Mouse (Mus musculus) heart, embryonic 10.5 days (tissue): ENCODE results near the gene Asphd1. TPM values are rescaled to one million over a fixed set of nuclear protein-coding genes. Genes with fewer than 3 reads are reported as not detected.

Experiments
- DNase-seq: peaks from one replicate; pipeline ENCODE4 v3.0.0-alpha.2; 2017; ENCODE audit warnings: low spot score
- H3K27ac ChIP-seq: fragments of 300-500 bp; sonication (generic); 2 replicates; pipeline ENCODE4 v1.5.1; 2016; ENCODE audit warnings: mild to moderate bottlenecking
- H3K27me3 ChIP-seq: fragments of 300-500 bp; sonication (generic); 2 replicates; pipeline ENCODE4 v1.6.1; 2016; ENCODE audit warnings: mild to moderate bottlenecking; ENCODE audit not compliant: poor library complexity, insufficient read depth, severe bottlenecking
- H3K36me3 ChIP-seq: fragments of 300-500 bp; sonication (generic); 2 replicates; pipeline ENCODE4 v1.6.1; 2016; ENCODE audit warnings: mild to moderate bottlenecking, moderate library complexity
- H3K4me1 ChIP-seq: fragments of 300-500 bp; sonication (generic); 2 replicates; pipeline ENCODE4 v1.6.1; 2016; ENCODE audit warnings: mild to moderate bottlenecking
- H3K4me3 ChIP-seq: fragments of 300-500 bp; sonication (generic); 2 replicates; pipeline ENCODE4 v1.5.1; 2016; ENCODE audit warnings: mild to moderate bottlenecking, moderate library complexity
- H3K9me3 ChIP-seq: fragments of 300-500 bp; sonication (generic); 2 replicates; pipeline ENCODE4 v1.6.1; 2016; ENCODE audit warnings: mild to moderate bottlenecking, moderate library complexity
- WGBS: fragments of 180-500 bp; shearing (Covaris S2); methylation state at CpG from one replicate; pipeline ENCODE4 v1.1.7; 2016; 5-methylcytosine and 5-hydroxymethylcytosine counted together
- polyA plus RNA-seq: library from polyadenylated mRNA; unstranded; fragments of >200 nt; fragmentation: Nextera tagmentation; extraction: Ambion mirVana; gene quantifications from 2 replicates; pipeline ENCODE4 v1.2.1, GENCODE M21; 2016

Asphd1 gene
- polyA plus RNA-seq, 1 experiment from 2014 or later, result not detected

- Histone ChIP-seq H3K9me3 (no peaks in the 10 kb centered on the region), H3K27ac (peak overlapping the region; percentile 96), H3K27me3 (no peaks in the 10 kb centered on the region), H3K4me3 (peak overlapping the region; percentile 91), H3K36me3 (peaks cover 29% of the 10 kb centered on the region), H3K4me1 (peaks cover 16% of the 10 kb centered on the region)
- WGBS, result 7% methylated on average over 8 of the region's 8 CpGs
- DNase-seq, result no peak
Observed at GRCm38 (mm10) chr7:126975493-126975892, 26.1 kb upstream of the Asphd1 start.

- Histone ChIP-seq H3K9me3 (no peaks in the 10 kb centered on the region), H3K4me3 (no peak overlapping the region), H3K36me3 (no peaks in the 10 kb centered on the region), H3K27me3 (peaks cover 24% of the 10 kb centered on the region), H3K4me1 (peaks cover 11% of the 10 kb centered on the region; the same call in 1 of the 2 replicates), H3K27ac (no peak overlapping the region)
- DNase-seq, result no peak
- 53% methylated on average over 6 of the region's 6 CpGs for WGBS
Observed at GRCm38 (mm10) chr7:126967361-126967760, 18.0 kb upstream of the Asphd1 start.

- no peak overlapping the region for H3K27ac ChIP-seq
- 72% methylated on average over 3 of the region's 3 CpGs for WGBS
- H3K9me3 ChIP-seq, result no peaks in the 10 kb centered on the region
- no peak for DNase-seq
- H3K4me1 ChIP-seq, result peaks cover 11% of the 10 kb centered on the region; the same call in 1 of the 2 replicates
- H3K36me3 ChIP-seq, result no peaks in the 10 kb centered on the region
- peaks cover 42% of the 10 kb centered on the region for H3K27me3 ChIP-seq
- H3K4me3 ChIP-seq, result no peak overlapping the region
Observed at GRCm38 (mm10) chr7:126965568-126965967, 16.2 kb upstream of the Asphd1 start.

GRCm38 (mm10) chr7:126963548-126964286 lies 14.3 kb upstream of the Asphd1 start:
- WGBS, result 25% methylated on average over 19 of the region's 19 CpGs
- DNase-seq, result no peak
- H3K27me3 ChIP-seq, result peaks cover 44% of the 10 kb centered on the region
- peaks cover 11% of the 10 kb centered on the region; the same call in 1 of the 2 replicates for H3K4me1 ChIP-seq
- no peaks in the 10 kb centered on the region for H3K9me3 ChIP-seq
- no peak overlapping the region; the same call in 1 of the 2 replicates for H3K4me3 ChIP-seq
- H3K27ac ChIP-seq, result no peak overlapping the region
- H3K36me3 ChIP-seq, result no peaks in the 10 kb centered on the region

GRCm38 (mm10) chr7:126961965-126962364 lies 12.6 kb upstream of the Asphd1 start:
- Histone ChIP-seq H3K9me3 (no peaks in the 10 kb centered on the region), H3K4me3 (no peak overlapping the region), H3K27ac (no peak overlapping the region), H3K27me3 (peaks cover 44% of the 10 kb centered on the region), H3K4me1 (peaks cover 11% of the 10 kb centered on the region; the same call in 1 of the 2 replicates), H3K36me3 (no peaks in the 10 kb centered on the region)
- WGBS, result 77% methylated on average over 4 of the region's 4 CpGs
- no peak for DNase-seq

- no peaks in the 10 kb centered on the region for H3K36me3 ChIP-seq
- H3K4me3 ChIP-seq, result no peak overlapping the region
- peaks cover 44% of the 10 kb centered on the region for H3K27me3 ChIP-seq
- no peak overlapping the region for H3K27ac ChIP-seq
- 78% methylated on average over 5 of the region's 5 CpGs for WGBS
- H3K9me3 ChIP-seq, result no peaks in the 10 kb centered on the region
- H3K4me1 ChIP-seq, result peaks cover 8% of the 10 kb centered on the region; the same call in 1 of the 2 replicates
- DNase-seq, result no peak
Observed at GRCm38 (mm10) chr7:126961095-126961494, 11.7 kb upstream of the Asphd1 start.

- H3K4me1 ChIP-seq, result peaks cover 8% of the 10 kb centered on the region; the same call in 1 of the 2 replicates
- 65% methylated on average over 9 of the region's 9 CpGs for WGBS
- no peak for DNase-seq
Observed at GRCm38 (mm10) chr7:126959780-126960179, 10.4 kb upstream of the Asphd1 start.

GRCm38 (mm10) chr7:126955125-126955524 lies 5.7 kb upstream of the Asphd1 start:
- H3K4me1 ChIP-seq, result peaks cover 10% of the 10 kb centered on the region
- DNase-seq, result no peak
- H3K9me3 ChIP-seq, result no peaks in the 10 kb centered on the region
- H3K36me3 ChIP-seq, result no peaks in the 10 kb centered on the region
- no peak overlapping the region for H3K27ac ChIP-seq
- H3K4me3 ChIP-seq, result no peak overlapping the region
- 45% methylated on average over 3 of the region's 3 CpGs for WGBS
- H3K27me3 ChIP-seq, result peaks cover 42% of the 10 kb centered on the region

More at GRCm38 (mm10) chr7:126959780-126960179, 10.4 kb upstream of the Asphd1 start:
- Histone ChIP-seq H3K27ac (no peak overlapping the region), H3K27me3 (peaks cover 44% of the 10 kb centered on the region), H3K9me3 (no peaks in the 10 kb centered on the region), H3K36me3 (no peaks in the 10 kb centered on the region), H3K4me3 (no peak overlapping the region)

- DNase-seq, result no peak
- Histone ChIP-seq H3K4me1 (peaks cover 20% of the 10 kb centered on the region), H3K27me3 (peaks cover 62% of the 10 kb centered on the region), H3K36me3 (no peaks in the 10 kb centered on the region), H3K9me3 (no peaks in the 10 kb centered on the region), H3K27ac (no peak overlapping the region), H3K4me3 (no peak overlapping the region)
- WGBS, result 2% methylated on average over 8 of the region's 8 CpGs
Observed at GRCm38 (mm10) chr7:126952646-126953045, 3.3 kb upstream of the Asphd1 start.

- Histone ChIP-seq H3K4me1 (peaks cover 20% of the 10 kb centered on the region), H3K27ac (no peak overlapping the region), H3K4me3 (no peak overlapping the region), H3K36me3 (no peaks in the 10 kb centered on the region), H3K9me3 (no peaks in the 10 kb centered on the region), H3K27me3 (peaks cover 62% of the 10 kb centered on the region)
- DNase-seq, result no peak
- 9% methylated on average over 4 of the region's 4 CpGs for WGBS
Observed at GRCm38 (mm10) chr7:126951741-126952140, 2.4 kb upstream of the Asphd1 start.

- no peaks in the 10 kb centered on the region for H3K9me3 ChIP-seq
- DNase-seq, result no peak
- 4% methylated on average over 26 of the region's 26 CpGs for WGBS
- peak overlapping the region; percentile 68; the same call in 1 of the 2 replicates for H3K4me3 ChIP-seq
- H3K4me1 ChIP-seq, result peaks cover 20% of the 10 kb centered on the region
- no peaks in the 10 kb centered on the region for H3K36me3 ChIP-seq
- no peak overlapping the region for H3K27ac ChIP-seq
- H3K27me3 ChIP-seq, result peaks cover 62% of the 10 kb centered on the region
Observed at GRCm38 (mm10) chr7:126950647-126951615, 1.5 kb upstream of the Asphd1 start.

- peak within 1 kb of the TSS; percentile 68 for H3K4me3 ChIP-seq
- no peaks in the 10 kb centered on the region for H3K9me3 ChIP-seq
- H3K36me3 ChIP-seq, result peaks cover under 1% of the 10 kb centered on the region; the same call in 1 of the 2 replicates
- H3K27ac ChIP-seq, result peak within 1 kb of the TSS; percentile 44; the same call in 1 of the 2 replicates
- peak; percentile 95 for DNase-seq
- peaks cover 20% of the 10 kb centered on the region for H3K4me1 ChIP-seq
- peaks cover 62% of the 10 kb centered on the region for H3K27me3 ChIP-seq
- 1% methylated on average over 42 of the region's 42 CpGs for WGBS
Observed at GRCm38 (mm10) chr7:126949793-126950646, 638 bp upstream of the Asphd1 start, which contains the start of gene Sez6l2. Gene Sez6l2 (plus strand): TSS chr7:126950563.
